Mouse (Mus musculus) G1E-ER4 (cell line): ENCODE results near the gene Smtn. TPM values are rescaled to one million over a fixed set of nuclear protein-coding genes. Genes with fewer than 3 reads are reported as not detected.

ENCODE experiments used
- GATA1 ChIP-seq: IDR thresholded peaks from one replicate; pipeline ENCODE4 v1.8.0; 2012; ENCODE audit warnings: low read length, inconsistent platforms
- polyA plus RNA-seq: library from polyadenylated mRNA; stranded (reverse); fragments of >175 nt; gene quantifications from 2 replicates; pipeline ENCODE4 v1.2.3, GENCODE M21; 2012

Gene Smtn
- polyA plus RNA-seq, 1 experiment: not detected

DNA sequence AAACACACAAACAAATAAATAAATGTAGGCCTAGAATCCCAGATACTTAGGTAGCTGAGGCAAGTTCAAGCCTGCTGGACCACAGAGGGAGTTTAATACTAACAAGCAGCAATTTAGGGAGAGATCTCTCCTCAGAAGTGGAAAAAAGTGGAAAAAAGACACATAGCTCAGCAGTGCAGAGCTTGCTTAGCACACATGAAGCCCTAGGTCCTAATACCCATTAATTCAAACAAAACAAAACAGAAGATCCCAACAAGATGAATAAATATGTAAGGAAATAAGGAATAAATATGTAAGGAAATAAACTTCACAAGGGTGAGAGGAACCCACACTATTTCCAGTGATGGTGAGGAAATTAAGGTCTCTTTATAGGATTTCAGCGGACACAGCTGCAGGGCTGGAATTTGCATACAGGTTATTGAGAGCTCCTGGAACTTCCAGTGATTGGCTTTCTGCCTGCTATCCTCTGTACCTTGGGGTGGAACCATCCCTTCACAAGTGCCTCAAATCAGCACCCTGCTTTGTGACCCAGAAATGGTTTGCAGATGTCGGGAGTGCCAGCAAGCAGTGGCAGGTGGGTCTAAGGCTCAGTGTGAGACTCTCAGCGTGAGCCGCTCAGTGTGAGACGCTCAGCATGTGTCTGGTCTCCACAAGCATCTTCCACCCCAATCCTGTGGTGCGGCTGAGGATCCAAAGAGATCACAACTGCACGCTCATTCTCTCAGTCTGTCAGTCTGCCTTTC is 16.4 kb downstream of the Smtn start:
- no peak for TF ChIP-seq GATA1

DNA sequence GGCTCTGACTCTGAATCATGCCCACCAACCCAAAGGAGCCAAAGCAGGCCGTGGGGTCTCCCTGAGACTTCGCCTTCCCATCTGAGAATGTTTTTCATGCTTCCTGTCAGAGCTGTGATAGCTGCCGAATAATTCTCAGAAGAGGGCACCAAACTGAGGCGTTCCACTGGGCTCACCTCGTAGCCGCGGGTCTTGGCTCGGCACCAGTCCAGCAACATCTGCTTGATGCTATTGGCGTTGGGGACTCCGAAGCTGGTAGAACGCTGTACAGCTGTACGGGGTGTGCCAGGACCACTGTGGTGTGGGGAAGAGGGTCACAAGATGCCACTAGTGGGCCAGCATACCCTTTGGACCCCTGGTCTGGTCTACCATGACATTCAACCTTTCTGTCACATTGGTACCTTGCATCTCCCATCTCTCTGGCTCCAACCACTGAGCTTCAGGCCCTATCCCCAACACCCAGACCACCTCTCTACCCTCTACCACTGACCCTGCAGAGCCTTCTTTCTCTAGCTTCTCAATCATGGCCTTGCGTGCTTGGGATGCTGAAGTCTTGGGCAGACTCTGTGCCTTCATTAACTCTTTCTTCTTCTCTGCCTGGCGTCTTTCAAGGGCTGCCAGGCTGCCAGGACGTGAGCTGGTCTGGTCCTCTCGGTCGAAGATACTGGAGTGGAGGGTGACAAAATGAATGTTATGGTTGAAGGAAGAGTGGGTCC is 18.0 kb downstream of the Smtn start:
- no peak for TF ChIP-seq GATA1

DNA sequence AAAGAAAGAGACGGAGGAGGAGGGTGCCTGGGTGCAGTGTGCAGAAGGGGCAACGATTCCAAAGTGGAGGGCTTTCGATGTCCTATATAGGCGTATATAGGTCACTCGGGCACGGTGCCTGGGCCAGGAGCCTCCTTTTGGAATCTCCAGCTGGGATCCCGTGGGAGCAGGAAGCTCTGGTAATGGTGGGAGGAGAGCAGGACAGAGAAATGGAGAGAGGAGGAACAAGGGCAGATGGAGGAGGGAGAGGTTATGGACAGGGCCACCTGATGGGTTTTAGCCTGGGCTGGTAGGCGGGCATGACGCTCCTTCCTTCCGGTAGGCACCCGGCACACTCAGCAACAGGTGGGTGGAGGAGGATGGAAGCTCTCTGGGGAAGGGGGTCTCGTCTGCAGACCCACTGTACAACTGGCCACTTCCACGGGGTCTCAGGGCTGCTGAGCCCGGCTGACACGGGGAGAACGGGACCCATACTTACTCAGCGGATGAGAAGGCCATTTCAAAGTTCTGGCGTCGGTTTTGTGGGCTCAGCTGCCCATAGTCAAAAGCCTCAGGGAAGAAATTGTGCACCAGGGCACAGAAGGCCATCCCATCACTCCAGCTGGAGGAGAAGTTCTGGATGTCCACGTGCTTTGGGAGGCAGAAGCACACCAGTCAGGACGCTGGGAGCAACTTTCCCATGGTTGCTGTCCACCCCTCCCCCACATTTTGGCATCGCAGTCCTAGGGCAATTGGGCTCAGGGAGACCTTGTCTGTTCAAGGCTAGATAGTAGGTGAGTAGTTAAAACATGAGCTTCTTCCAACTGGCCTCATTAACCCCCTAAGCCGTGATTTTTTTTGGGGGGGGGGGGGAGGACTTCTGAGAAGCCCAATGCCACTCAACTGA is 18.8 kb downstream of the Smtn start:
- no peak for TF ChIP-seq GATA1

DNA sequence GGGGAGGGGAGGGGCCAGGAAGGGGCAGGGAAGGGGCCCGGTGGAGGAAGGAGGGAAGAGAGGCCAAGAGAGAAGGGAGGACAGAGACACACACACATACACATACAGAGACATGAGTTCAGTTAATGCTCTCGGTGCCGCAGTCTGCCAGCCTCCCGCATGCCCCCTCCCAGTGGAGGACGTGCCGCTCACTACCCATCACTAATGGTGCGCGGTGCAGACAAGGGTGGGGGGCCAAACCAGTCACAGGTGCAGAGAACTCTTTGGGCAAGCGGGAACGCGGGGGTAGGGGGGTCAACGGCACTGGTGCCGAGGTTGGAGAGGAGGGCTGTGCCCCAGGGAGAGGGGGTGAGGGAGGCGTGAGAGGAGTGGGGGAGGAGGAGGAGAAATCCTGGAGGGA is 19.5 kb downstream of the Smtn start:
- no peak for TF ChIP-seq GATA1

DNA sequence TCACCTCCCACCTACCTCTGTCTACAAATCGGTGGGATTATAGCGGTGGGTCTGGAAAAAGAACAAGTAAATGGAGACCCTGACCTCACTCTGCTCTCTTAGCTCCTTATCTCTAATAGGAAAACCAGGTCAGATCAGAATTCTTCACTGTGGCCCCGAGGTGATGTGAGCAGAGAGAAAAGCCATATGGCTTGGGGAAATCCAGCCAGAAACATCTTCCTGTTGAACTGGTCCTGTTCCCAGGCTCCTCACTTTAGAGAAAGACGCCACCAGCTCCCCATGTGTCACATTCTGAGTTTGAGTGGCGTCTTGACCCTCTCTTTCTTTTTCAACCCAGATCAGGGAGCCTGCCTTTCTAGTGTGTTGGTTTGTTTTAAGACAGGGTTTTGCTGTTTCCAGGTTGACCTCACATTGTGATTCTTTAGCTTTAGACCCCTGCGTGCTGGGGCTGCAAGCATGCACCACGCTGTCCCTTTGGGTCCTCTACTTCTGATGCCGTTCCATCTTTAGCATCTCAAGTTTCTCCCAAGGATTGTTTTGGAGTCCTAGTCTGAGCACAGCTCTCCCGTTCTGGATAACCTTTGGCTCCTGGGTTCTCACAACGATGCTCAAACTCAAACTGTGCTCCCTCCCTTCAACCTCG is 20.5 kb downstream of the Smtn start:
- TF ChIP-seq GATA1: no peak

DNA sequence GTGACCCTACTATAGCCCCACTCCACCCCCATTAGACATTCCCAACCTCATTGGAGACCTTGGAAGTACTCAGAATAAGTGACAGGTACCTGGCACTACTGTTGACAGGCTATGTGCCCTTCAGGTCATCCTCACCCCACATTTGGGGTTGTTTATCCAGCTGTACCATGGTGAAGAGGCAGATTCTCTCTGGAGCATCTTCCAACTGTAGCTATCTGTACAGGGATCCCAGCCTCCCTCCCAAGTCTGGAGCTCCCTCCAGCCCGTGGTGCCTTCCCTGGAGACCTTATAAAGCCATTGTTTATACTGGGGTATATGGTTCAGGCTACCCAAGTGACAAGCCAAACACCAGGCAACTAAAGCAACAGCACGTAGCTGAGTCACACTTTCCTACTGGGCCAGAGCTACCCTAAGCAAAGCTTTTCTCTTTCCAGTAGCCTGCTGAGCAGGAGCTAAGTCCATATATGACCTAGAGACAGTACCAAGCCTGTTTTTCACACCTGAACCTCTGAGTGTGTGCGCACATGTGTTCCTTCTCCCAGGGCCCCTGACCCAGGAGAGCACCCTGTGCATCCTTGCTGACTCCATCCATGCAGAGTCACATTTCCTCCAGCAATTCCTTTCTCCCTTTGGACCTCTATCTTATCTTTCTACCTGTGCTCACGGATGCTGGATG is 21.2 kb downstream of the Smtn start:
- no peak for TF ChIP-seq GATA1

DNA sequence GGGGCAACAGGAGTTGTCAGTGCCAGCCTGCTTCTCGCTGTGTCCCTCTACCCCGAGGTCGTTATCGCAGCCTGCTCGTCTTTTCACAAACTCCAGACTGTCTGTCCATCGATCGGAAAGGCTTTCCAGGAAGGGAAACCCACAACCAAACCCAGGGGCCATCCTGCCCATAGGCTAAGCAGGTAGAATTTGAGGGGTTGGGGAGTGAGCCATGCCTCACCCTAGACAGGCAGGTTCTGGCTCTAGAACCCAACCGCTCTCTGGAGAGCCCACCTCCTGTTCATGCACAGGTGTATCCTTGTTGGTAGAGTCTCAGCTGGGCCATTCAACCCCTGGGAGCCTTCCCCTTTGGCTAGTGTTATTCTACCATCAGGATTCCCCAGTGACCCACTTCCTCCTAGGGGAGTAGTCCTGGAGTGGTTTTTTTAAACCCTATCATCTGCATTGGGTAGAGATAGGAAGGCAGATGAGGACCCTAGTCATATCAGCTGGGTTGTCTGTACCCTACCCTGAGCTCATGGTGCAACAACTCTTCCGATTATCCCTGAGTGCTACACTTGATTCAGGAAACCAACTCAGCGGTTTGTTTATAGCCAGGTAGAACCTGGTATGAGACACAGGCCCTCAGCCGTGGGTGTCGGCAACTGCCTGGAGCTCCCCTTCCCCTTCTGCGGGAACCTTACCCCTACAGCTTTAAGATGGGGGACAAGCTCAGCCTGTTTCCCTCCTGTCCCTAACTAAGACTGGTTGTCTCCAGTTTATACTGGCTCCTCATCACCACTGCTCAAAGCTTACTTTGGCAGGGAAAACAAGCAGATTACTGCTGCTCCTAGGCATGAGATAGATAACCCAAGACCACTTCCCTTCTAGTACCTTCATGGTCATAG is 22.3 kb downstream of the Smtn start:
- TF ChIP-seq GATA1: no peak

DNA sequence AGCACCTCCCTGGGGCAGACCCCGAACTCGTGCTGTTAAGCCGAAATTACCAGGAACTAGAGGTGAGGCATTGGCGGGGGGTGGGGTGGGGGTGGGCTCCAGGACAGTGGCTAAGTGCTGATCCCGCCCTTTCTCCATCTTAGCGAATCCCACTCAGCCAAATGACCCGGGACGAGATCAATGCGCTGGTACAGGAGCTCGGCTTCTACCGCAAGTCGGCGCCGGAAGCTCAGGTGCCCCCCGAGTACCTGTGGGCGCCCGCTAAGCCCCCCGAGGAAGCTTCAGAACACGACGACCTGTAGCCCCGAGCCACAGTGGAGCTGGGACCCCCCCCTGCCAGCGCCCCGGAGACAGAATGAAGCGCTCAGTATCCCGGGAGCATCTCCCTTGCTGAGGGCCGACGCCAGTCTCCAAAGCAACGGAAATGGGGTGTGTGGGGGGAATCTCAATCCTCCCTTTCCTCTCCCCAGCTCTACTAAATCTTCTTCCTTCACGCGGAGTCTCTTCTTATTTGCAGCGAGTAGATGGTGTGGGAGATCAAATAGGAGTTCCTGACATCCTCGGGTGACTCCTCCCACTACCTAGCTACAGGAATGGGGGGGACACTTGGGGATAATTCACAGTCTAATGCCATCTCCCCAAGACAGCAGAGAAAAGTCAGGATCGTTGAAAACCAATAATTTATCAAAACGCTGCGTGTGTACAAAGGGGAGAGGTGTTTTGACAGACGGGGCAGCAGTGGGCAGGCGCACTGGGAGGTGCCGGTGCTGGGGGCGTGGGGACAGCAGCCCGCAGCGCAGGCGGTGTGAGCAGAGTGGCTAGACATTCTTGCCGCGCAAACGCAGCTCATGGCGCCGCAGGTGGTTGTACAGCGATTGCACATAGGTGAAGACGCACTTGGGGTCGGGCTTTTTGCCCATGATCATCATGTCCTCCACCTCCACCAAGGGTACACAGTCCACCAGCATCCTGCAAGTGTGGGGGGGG is 23.3 kb downstream of the Smtn start:
- no peak for TF ChIP-seq GATA1

DNA sequence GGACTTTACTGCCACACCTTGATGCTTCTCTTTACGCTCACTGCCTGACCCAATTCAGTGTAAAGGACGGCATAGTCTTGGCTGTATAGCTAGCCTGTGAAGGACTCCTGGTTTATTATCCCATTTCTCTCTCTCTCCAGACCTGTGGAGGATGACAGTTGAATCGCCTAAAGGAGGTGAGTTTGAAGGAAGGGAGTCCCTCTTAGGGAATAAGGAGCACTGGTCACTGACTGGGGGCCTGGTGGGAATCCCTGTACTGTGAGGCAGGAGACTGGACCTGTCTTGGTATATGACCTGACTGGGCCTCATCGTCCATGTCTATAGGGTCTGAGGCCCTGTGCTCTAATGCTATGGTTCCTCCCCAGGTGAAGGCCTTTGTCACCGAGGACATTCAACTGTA is 24.3 kb downstream of the Smtn start:
- TF ChIP-seq GATA1: no peak

DNA sequence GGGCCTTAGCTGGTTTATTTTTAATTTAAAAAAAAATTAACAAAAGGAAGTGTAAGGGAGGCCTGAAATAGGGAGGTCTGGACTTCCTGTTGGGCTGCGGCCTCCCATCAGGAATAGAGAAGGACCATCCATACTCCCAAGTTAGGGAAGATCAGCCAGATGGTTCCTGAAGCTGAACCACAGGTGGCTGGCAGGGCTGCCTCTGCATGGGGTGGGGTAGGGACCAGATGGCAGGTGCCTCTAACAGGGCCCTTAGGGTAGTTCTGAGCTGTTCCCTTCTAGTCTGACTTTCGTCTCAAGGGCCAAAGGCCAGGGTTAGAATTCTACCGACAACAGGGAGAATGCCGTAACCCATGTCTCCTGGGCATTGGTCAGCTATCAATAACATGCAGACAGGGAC is 24.8 kb downstream of the Smtn start:
- TF ChIP-seq GATA1: no peak

DNA sequence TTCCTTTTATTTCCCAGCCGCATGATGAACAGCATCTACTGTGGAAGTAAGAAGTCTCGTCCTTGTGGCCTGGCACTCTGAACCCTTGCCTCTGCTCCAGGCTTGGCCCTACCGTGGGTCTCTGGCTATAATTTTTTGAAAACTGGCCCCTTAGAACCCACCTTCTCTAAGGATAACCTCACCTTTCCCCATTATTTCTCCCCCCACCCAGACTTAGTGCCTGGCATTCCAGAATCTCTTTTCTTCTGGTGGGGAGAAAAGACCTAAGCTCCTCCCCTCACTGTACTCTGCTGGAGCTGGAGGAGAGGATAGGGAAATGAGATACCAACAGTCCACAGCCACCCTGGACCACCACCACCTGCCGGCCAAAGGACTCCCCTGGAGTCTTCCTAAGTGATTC is 25.2 kb downstream of the Smtn start:
- no peak for TF ChIP-seq GATA1

DNA sequence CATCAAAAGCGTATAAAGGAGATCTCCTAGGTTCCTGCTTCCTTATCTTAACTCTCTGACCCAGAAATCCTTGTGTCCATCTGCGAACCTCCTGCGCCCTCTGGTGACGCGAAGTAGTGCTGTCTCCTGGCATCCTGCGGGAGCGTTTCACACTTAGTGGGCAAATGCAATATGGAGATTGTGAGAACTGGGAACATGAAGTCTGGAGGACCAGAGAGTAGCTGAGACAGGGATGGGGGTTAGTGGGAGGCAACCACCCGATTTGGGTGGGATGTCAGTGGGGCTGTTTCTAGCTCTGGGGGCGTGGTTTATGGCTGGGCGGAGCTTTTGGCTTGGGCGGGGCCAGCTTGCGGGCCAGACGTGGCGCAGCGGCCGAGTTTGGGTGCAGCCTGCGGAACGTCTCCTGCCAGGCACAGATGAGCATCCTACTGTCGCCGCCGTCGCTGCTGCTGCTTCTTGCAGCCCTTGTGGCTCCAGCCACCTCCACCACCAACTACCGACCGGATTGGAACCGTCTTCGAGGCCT is 25.8 kb downstream of the Smtn start, which contains the start of gene Selenom:
Gene Selenom (plus strand): TSS at position 156 of the 526 bp plus-strand sequence.
- no peak for TF ChIP-seq GATA1

DNA sequence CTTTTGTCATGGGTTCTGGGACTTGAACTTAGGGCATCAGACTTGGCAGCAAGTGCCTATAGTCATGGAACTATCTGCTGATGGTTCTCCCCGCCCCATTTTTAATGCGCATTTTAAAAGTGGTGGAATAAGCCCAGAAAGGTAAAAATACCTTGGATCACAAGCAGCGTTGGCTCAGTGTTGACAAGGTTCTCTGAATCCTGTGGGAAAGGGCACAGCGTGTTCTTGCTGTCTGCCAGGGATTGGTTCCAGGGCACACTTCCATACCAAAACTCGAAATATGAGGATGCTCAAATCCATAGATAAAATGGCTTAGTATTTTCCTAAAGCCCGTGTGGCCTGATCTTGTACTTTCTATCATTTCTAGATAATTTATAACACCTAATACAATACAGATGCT is 27.1 kb downstream of the Smtn start:
- no peak for TF ChIP-seq GATA1
